21 mouse cellular contexts compared by ENCODE assay signal in the genomic region with DNA sequence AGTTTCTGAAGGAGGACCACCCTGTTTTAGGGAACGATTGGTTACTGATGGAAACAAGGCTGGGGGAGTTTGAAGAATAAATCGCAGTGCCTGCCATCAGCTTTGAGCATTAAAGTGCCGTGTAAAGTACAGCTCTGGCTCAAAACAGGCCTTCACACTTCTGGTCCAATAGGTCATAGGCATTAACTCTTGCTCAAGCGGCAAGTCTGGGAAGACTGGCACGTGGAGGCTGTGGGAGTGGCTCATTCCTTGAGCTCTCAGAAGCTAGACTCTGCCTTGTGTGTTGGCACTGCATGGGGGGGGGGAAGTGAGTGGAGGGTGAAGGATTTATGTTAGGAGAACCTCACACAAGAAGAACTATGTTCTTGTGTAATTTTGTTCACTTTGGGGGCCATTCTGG.
A peak's percentile ranks its signal among the peaks of the same experiment; 100 is the strongest.
DNase-seq lines count a peak whose midpoint lies in the region; ATAC-seq lines count a peak whose summit lies in the region.
"Had no signal": no experiment of that assay in that cellular context is flagged by ENCODE, and none has a peak within 500 bp of the region (broad histone marks: within the 10 kb centered on the region; RNA-seq: fewer than 3 reads in every experiment).

No protein-coding gene starts in this region.

- 0 out of 2 replicates have a peak, but pooled peaks have one; percentile 52 for ATAC-seq in kidney, embryonic 15.5 days (replicated peaks; ENCODE audit: low FRiP score)
- ATAC-seq in kidney, embryonic 16.5 days (ENCODE audit: low FRiP score, low TSS enrichment) = no peak
- ATAC-seq in intestine, embryonic 15.5 days = 0 out of 2 replicates have a peak, but pooled peaks have one; percentile 45
- peak; percentile 86; the same call in 1 of the 2 replicates for ATAC-seq in lung, embryonic 15.5 days (ENCODE audit: borderline replicate concordance, extremely low read depth, low FRiP score, low TSS enrichment)
- ATAC-seq in midbrain, embryonic 14.5 days (ENCODE audit: low FRiP score, low TSS enrichment) = no peak
- ATAC-seq: activated CD4-positive, CD25-positive, alpha-beta regulatory T cell, adult 4 months; forebrain, embryonic 15.5 days had no signal

- H3K9me3 ChIP-seq in kidney, embryonic 15.5 days (replicated peaks) = no peaks in the 10 kb centered on the region
- H3K9me3 ChIP-seq in kidney, embryonic 16.5 days (ENCODE audit: low read length) = no peaks in the 10 kb centered on the region
- no peaks in the 10 kb centered on the region for H3K9me3 ChIP-seq in intestine, embryonic 15.5 days
- H3K9me3 ChIP-seq in lung, embryonic 15.5 days = no peaks in the 10 kb centered on the region
- no peaks in the 10 kb centered on the region for H3K9me3 ChIP-seq in midbrain, embryonic 14.5 days (ENCODE audit: control insufficient read depth, low read length)
- H3K9me3 ChIP-seq: embryonic facial prominence, embryonic 15.5 days; forebrain, embryonic 15.5 days; heart, embryonic 13.5 days; limb, embryonic 12.5 days; liver, embryonic 13.5 days; midbrain, embryonic 10.5 days; stomach, embryonic 15.5 days had no signal

- DNase-seq in lung, postnatal 36 days = peak; percentile 66
- DNase-seq in midbrain, embryonic 14.5 days = no peak
- DNase-seq in embryo, embryonic 10.5 days (ENCODE audit: low spot score) = no peak
- DNase-seq: B cell, adult 2 months; cerebellum, adult 2 months; liver, embryonic 13.5 days; thymus, adult 18-20 months; thymus, postnatal 36 days had no signal

- WGBS in kidney, embryonic 15.5 days = 26% methylated on average over 5 of the region's 5 CpGs
- WGBS in kidney, embryonic 16.5 days = 22% methylated on average over 5 of the region's 5 CpGs
- WGBS in intestine, embryonic 15.5 days = 65% methylated on average over 5 of the region's 5 CpGs
- 41% methylated on average over 5 of the region's 5 CpGs for WGBS in lung, embryonic 15.5 days
- 80% methylated on average over 5 of the region's 5 CpGs for WGBS in midbrain, embryonic 14.5 days

- no peaks in the 10 kb centered on the region for H3K27me3 ChIP-seq in kidney, embryonic 15.5 days
- no peaks in the 10 kb centered on the region for H3K27me3 ChIP-seq in kidney, embryonic 16.5 days (ENCODE audit: insufficient read depth, low read length)
- no peaks in the 10 kb centered on the region for H3K27me3 ChIP-seq in intestine, embryonic 15.5 days (replicated peaks)
- H3K27me3 ChIP-seq in lung, embryonic 15.5 days = no peaks in the 10 kb centered on the region
- H3K27me3 ChIP-seq in midbrain, embryonic 14.5 days (ENCODE audit: control insufficient read depth, insufficient read depth, low read length) = no peaks in the 10 kb centered on the region
- H3K27me3 ChIP-seq: CH12.LX; embryonic facial prominence, embryonic 15.5 days; forebrain, embryonic 15.5 days; heart, embryonic 13.5 days; limb, embryonic 12.5 days; liver, embryonic 13.5 days; stomach, embryonic 15.5 days had no signal

- H3K4me1 ChIP-seq in kidney, embryonic 15.5 days = no peaks in the 10 kb centered on the region
- H3K4me1 ChIP-seq in kidney, embryonic 16.5 days (ENCODE audit: insufficient read depth, low read length) = no peaks in the 10 kb centered on the region
- no peaks in the 10 kb centered on the region for H3K4me1 ChIP-seq in intestine, embryonic 15.5 days (replicated peaks)
- peaks cover 15% of the 10 kb centered on the region; the same call in 1 of the 2 replicates for H3K4me1 ChIP-seq in lung, embryonic 15.5 days
- H3K4me1 ChIP-seq in midbrain, embryonic 14.5 days (ENCODE audit: control insufficient read depth, insufficient read depth, low read length) = no peaks in the 10 kb centered on the region
- H3K4me1 ChIP-seq: embryonic facial prominence, embryonic 15.5 days; forebrain, embryonic 15.5 days; limb, embryonic 12.5 days; liver, embryonic 13.5 days; midbrain, embryonic 10.5 days; stomach, embryonic 15.5 days had no signal

- H3K4me3 ChIP-seq in kidney, embryonic 15.5 days (replicated peaks) = no peak overlapping the region
- H3K4me3 ChIP-seq in kidney, embryonic 16.5 days (ENCODE audit: low read length) = no peak overlapping the region
- no peak overlapping the region for H3K4me3 ChIP-seq in intestine, embryonic 15.5 days (replicated peaks)
- no peak overlapping the region for H3K4me3 ChIP-seq in lung, embryonic 15.5 days
- H3K4me3 ChIP-seq in midbrain, embryonic 14.5 days (replicated peaks; ENCODE audit: low read depth, low read length) = no peak overlapping the region
- H3K4me3 ChIP-seq: embryonic facial prominence, embryonic 15.5 days; forebrain, embryonic 15.5 days; heart, embryonic 13.5 days; limb, embryonic 12.5 days; liver, embryonic 13.5 days; midbrain, embryonic 10.5 days; stomach, embryonic 15.5 days had no signal

- no peak overlapping the region for H3K27ac ChIP-seq in kidney, embryonic 15.5 days
- H3K27ac ChIP-seq in kidney, embryonic 16.5 days (ENCODE audit: low read length) = no peak overlapping the region
- H3K27ac ChIP-seq in intestine, embryonic 15.5 days = no peak overlapping the region
- peak overlapping the region; percentile 16; the same call in 1 of the 2 replicates for H3K27ac ChIP-seq in lung, embryonic 15.5 days
- H3K27ac ChIP-seq in midbrain, embryonic 14.5 days (replicated peaks; ENCODE audit: low read depth, low read length) = no peak overlapping the region
- H3K27ac ChIP-seq: embryonic facial prominence, embryonic 15.5 days; forebrain, embryonic 15.5 days; heart, embryonic 13.5 days; limb, embryonic 12.5 days; liver, embryonic 13.5 days; midbrain, embryonic 10.5 days; stomach, embryonic 15.5 days had no signal

- peaks cover 36% of the 10 kb centered on the region for H3K36me3 ChIP-seq in kidney, embryonic 15.5 days
- H3K36me3 ChIP-seq in kidney, embryonic 16.5 days (ENCODE audit: insufficient read depth, low read length) = peaks cover 19% of the 10 kb centered on the region
- no peaks in the 10 kb centered on the region for H3K36me3 ChIP-seq in intestine, embryonic 15.5 days
- H3K36me3 ChIP-seq in lung, embryonic 15.5 days = 0 out of 2 replicates have a peak, but pooled peaks cover 4% of the 10 kb centered on the region
- H3K36me3 ChIP-seq in midbrain, embryonic 14.5 days (ENCODE audit: control insufficient read depth, insufficient read depth, low read length) = no peaks in the 10 kb centered on the region
- H3K36me3 ChIP-seq: forebrain, embryonic 15.5 days; G1E; liver, embryonic 13.5 days had no signal

- H3K9ac ChIP-seq in kidney, embryonic 15.5 days = no peak overlapping the region
- no peak overlapping the region for H3K9ac ChIP-seq in kidney, embryonic 16.5 days (replicated peaks; ENCODE audit: low read length)
- H3K9ac ChIP-seq in intestine, embryonic 15.5 days = no peak overlapping the region
- H3K9ac ChIP-seq in lung, embryonic 15.5 days = no peak overlapping the region
- H3K9ac ChIP-seq in midbrain, embryonic 14.5 days (replicated peaks; ENCODE audit: low read length) = no peak overlapping the region
- H3K9ac ChIP-seq: embryonic facial prominence, embryonic 15.5 days; forebrain, embryonic 15.5 days; heart, embryonic 13.5 days; limb, embryonic 12.5 days; liver, embryonic 13.5 days; stomach, embryonic 15.5 days had no signal

- no peak overlapping the region for H3K4me2 ChIP-seq in kidney, embryonic 15.5 days
- no peak overlapping the region for H3K4me2 ChIP-seq in kidney, embryonic 16.5 days (replicated peaks; ENCODE audit: low read depth, low read length)
- H3K4me2 ChIP-seq in intestine, embryonic 15.5 days (replicated peaks) = no peak overlapping the region
- no peak overlapping the region for H3K4me2 ChIP-seq in lung, embryonic 15.5 days
- no peak overlapping the region for H3K4me2 ChIP-seq in midbrain, embryonic 14.5 days (ENCODE audit: low read length)
- H3K4me2 ChIP-seq: embryonic facial prominence, embryonic 15.5 days; forebrain, embryonic 15.5 days; heart, embryonic 13.5 days; limb, embryonic 12.5 days; liver, embryonic 13.5 days; stomach, embryonic 15.5 days had no signal

Comparison
In these comparisons a context has a peak if more than half of its experiments do, and no peak if none do; other contexts are left out.
1. ATAC-seq: peak in kidney, embryonic 15.5 days (single experiment), intestine, embryonic 15.5 days (single experiment) and lung, embryonic 15.5 days (single experiment); none in kidney, embryonic 16.5 days (single experiment) and midbrain, embryonic 14.5 days (single experiment).